Mouse (Mus musculus): Measurements from ENCODE around the gene Tle4. TPM values are rescaled to one million over a fixed set of nuclear protein-coding genes. Genes with fewer than 3 reads are reported as not detected.

The Tle4 gene
- total and polyA plus RNA-seq, 2 experiments from 2014 or later, result 3.4 to 13.8 TPM

DNA sequence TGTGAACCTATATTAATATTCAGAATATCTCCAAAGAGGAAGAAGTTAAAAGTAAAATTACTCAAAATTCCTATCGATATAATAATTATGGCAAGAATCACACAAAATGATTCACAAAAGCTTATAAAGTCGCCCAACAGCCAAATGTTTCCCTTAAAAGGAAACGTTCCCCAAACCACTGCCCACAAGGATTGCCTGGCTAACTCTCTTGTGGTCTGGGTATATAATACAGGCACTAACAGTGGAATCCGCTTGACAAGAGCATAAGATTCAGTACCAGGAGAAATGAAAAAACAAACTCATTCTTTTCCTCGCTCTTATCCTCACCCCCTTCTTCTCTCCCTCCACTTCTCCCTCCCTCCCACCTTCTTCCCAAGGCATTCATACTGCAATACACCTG lies 19.2 kb downstream of the Tle4 start:
- H3K27ac ChIP-seq (ENCODE audit: low read depth), result no peak overlapping the region
- H3K9me3 ChIP-seq (replicated peaks; ENCODE audit: control insufficient read depth, low read length), result no peaks in the 10 kb centered on the region
- no peak overlapping the region for H3K9ac ChIP-seq (replicated peaks; ENCODE audit: low read depth, low read length)
- H3K4me2 ChIP-seq (ENCODE audit: low read depth, low read length), result no peak overlapping the region
- H3K27me3 ChIP-seq (ENCODE audit: control insufficient read depth, insufficient read depth, low read length), result no peaks in the 10 kb centered on the region
- DNase-seq (ENCODE audit: low spot score), result no peak
- TF ChIP-seq EP300 (IDR thresholded peaks at IDR 0.05; ENCODE audit: low read depth) (no peak), CTCF (IDR thresholded peaks at IDR 0.05; ENCODE audit: low read depth) (no peak)
- 90% methylated on average over 5 of the region's 5 CpGs for WGBS
- H3K4me1 ChIP-seq (ENCODE audit: control insufficient read depth, insufficient read depth), result no peaks in the 10 kb centered on the region
- ATAC-seq (ENCODE audit: insufficient read depth, low read depth), result no peak
- H3K4me3 ChIP-seq (ENCODE audit: low read depth, low read length), result no peak overlapping the region
- no peaks in the 10 kb centered on the region; the same call in 1 of the 2 replicates for H3K36me3 ChIP-seq (replicated peaks; ENCODE audit: control insufficient read depth, insufficient read depth, low read length)

DNA sequence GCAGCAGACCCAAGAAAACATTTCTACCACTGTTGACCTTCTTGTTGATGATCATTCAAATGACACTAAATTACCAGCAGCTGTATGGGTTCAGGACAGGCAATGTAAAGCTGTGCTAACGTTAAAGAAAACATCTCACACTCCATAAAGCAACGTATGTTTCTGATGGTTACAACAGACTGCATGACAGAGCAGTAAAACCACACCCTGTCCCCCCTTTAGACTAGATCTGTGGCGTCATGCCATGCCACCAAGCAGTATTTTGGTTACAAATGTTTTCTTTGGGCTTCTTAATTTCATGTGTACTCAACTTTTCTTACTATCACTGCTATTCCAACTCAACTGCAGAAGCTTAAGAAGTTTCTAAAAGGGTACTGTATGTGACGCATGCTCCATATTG lies 19.8 kb downstream of the Tle4 start:
- 87% methylated on average over 4 of the region's 4 CpGs for WGBS
- Histone ChIP-seq H3K9ac (replicated peaks; ENCODE audit: low read depth, low read length) (no peak overlapping the region), H3K4me3 (ENCODE audit: low read depth, low read length) (no peak overlapping the region), H3K4me2 (ENCODE audit: low read depth, low read length) (no peak overlapping the region), H3K27me3 (ENCODE audit: control insufficient read depth, insufficient read depth, low read length) (no peaks in the 10 kb centered on the region), H3K9me3 (replicated peaks; ENCODE audit: control insufficient read depth, low read length) (no peaks in the 10 kb centered on the region), H3K36me3 (replicated peaks; ENCODE audit: control insufficient read depth, insufficient read depth, low read length) (no peaks in the 10 kb centered on the region; the same call in 1 of the 2 replicates), H3K4me1 (ENCODE audit: control insufficient read depth, insufficient read depth) (no peaks in the 10 kb centered on the region), H3K27ac (ENCODE audit: low read depth) (no peak overlapping the region)
- ATAC-seq (ENCODE audit: insufficient read depth, low read depth) (no peak), DNase-seq (ENCODE audit: low spot score) (no peak)
- TF ChIP-seq CTCF (IDR thresholded peaks at IDR 0.05; ENCODE audit: low read depth) (no peak), EP300 (IDR thresholded peaks at IDR 0.05; ENCODE audit: low read depth) (no peak)

DNA sequence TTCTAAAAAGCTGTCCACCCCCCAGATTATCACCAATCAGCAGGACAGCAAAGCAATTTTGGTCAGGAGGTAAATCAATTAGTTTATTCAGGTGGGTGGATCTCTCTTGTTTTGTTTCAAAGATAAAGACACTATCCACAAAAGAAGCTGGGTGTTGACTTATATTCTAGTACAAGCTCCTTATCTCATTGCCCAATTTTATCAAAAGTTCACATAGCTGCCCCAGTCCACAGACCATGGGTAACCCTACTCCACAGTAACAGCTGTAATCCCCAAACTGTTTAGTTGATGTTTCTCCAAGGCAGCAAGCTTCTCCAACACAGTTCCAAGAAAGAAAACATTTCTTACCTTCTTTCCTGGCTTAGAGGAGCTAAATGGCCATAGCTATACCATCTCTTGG lies 21.5 kb downstream of the Tle4 start:
- no peaks in the 10 kb centered on the region for H3K4me1 ChIP-seq (ENCODE audit: control insufficient read depth, insufficient read depth)
- no peak for ATAC-seq (ENCODE audit: insufficient read depth, low read depth)

GRCm38 (mm10) chr19:14568879-14569278 lies 29.0 kb downstream of the Tle4 start:
- no peak for TF ChIP-seq CTCF (IDR thresholded peaks at IDR 0.05; ENCODE audit: low read depth)
- TF ChIP-seq EP300 (IDR thresholded peaks at IDR 0.05; ENCODE audit: low read depth), result no peak
- DNase-seq (ENCODE audit: low spot score), result no peak
- no peaks in the 10 kb centered on the region for H3K27me3 ChIP-seq (ENCODE audit: control insufficient read depth, insufficient read depth, low read length)
- H3K4me1 ChIP-seq (ENCODE audit: control insufficient read depth, insufficient read depth), result no peaks in the 10 kb centered on the region
- H3K4me2 ChIP-seq (ENCODE audit: low read depth, low read length), result no peak overlapping the region
- H3K36me3 ChIP-seq (replicated peaks; ENCODE audit: control insufficient read depth, insufficient read depth, low read length), result no peaks in the 10 kb centered on the region
- no peaks in the 10 kb centered on the region for H3K9me3 ChIP-seq (replicated peaks; ENCODE audit: control insufficient read depth, low read length)
- ATAC-seq (ENCODE audit: insufficient read depth, low read depth), result no peak
- H3K27ac ChIP-seq (ENCODE audit: low read depth), result no peak overlapping the region
- H3K9ac ChIP-seq (replicated peaks; ENCODE audit: low read depth, low read length), result no peak overlapping the region
- H3K4me3 ChIP-seq (ENCODE audit: low read depth, low read length), result no peak overlapping the region

More for the DNA sequence above, 21.5 kb downstream of the Tle4 start:
- Histone ChIP-seq H3K27ac (ENCODE audit: low read depth) (no peak overlapping the region), H3K4me2 (ENCODE audit: low read depth, low read length) (no peak overlapping the region), H3K9me3 (replicated peaks; ENCODE audit: control insufficient read depth, low read length) (no peaks in the 10 kb centered on the region), H3K27me3 (ENCODE audit: control insufficient read depth, insufficient read depth, low read length) (no peaks in the 10 kb centered on the region), H3K9ac (replicated peaks; ENCODE audit: low read depth, low read length) (no peak overlapping the region), H3K36me3 (replicated peaks; ENCODE audit: control insufficient read depth, insufficient read depth, low read length) (no peaks in the 10 kb centered on the region; the same call in 1 of the 2 replicates), H3K4me3 (ENCODE audit: low read depth, low read length) (no peak overlapping the region)
- no peak for DNase-seq (ENCODE audit: low spot score)
- TF ChIP-seq EP300 (IDR thresholded peaks at IDR 0.05; ENCODE audit: low read depth) (no peak), CTCF (IDR thresholded peaks at IDR 0.05; ENCODE audit: low read depth) (no peak)

DNA sequence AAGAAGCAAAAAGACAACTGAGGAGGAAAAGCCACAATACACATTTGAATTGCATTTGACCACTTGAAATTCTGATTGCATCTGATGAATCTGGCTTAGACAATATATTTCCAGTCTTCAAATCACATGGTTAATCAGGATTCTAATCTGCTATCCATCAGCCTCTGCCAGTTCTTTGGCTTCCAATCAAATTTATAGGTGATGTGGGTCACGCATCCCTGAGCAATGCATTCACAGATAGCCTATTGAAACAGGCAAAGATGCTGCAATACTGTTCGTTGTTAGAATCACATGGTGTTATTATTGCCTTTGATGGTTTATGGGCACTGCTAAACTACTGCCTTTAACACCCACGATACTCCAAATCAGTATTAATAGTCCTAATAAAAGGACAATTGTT lies 30.8 kb downstream of the Tle4 start:
- WGBS, result 89% methylated on average over 3 of the region's 3 CpGs
- DNase-seq (ENCODE audit: low spot score), result no peak
- no peaks in the 10 kb centered on the region for H3K4me1 ChIP-seq (ENCODE audit: control insufficient read depth, insufficient read depth)
- H3K9me3 ChIP-seq (replicated peaks; ENCODE audit: control insufficient read depth, low read length), result no peaks in the 10 kb centered on the region
- H3K27me3 ChIP-seq (ENCODE audit: control insufficient read depth, insufficient read depth, low read length), result no peaks in the 10 kb centered on the region
- no peaks in the 10 kb centered on the region for H3K36me3 ChIP-seq (replicated peaks; ENCODE audit: control insufficient read depth, insufficient read depth, low read length)
- no peak overlapping the region for H3K9ac ChIP-seq (replicated peaks; ENCODE audit: low read depth, low read length)
- no peak overlapping the region for H3K4me3 ChIP-seq (ENCODE audit: low read depth, low read length)
- no peak overlapping the region for H3K27ac ChIP-seq (ENCODE audit: low read depth)
- no peak for ATAC-seq (ENCODE audit: insufficient read depth, low read depth)
- no peak overlapping the region for H3K4me2 ChIP-seq (ENCODE audit: low read depth, low read length)
- no peak for TF ChIP-seq CTCF (IDR thresholded peaks at IDR 0.05; ENCODE audit: low read depth)
- no peak for TF ChIP-seq EP300 (IDR thresholded peaks at IDR 0.05; ENCODE audit: low read depth)

DNA sequence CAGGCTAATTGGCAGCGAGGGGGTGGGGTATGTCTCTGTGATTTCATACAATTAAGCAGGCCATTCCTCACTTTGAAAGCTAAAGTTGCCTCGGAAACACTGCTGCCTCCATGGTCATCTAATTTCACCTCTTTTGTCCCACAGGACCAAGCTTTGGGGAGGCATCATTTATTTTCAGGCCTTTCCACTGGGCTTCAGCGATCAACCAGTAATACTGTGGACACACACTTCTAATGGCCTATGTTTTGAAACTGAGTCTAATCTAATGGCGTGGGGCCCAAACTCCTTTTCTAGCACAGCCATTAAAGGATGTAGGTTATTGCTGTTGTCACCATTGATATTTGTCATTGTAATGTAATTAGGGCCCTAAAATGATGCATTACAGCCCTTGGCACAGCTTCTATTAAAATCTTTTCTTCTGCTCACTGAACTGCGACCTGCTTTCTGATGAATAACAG lies 31.3 kb downstream of the Tle4 start:
- no peaks in the 10 kb centered on the region for H3K4me1 ChIP-seq (ENCODE audit: control insufficient read depth, insufficient read depth)
- WGBS, result 76% methylated on average over 5 of the region's 5 CpGs
- H3K9ac ChIP-seq (replicated peaks; ENCODE audit: low read depth, low read length), result no peak overlapping the region
- no peaks in the 10 kb centered on the region for H3K36me3 ChIP-seq (replicated peaks; ENCODE audit: control insufficient read depth, insufficient read depth, low read length)
- no peaks in the 10 kb centered on the region for H3K9me3 ChIP-seq (replicated peaks; ENCODE audit: control insufficient read depth, low read length)
- H3K27me3 ChIP-seq (ENCODE audit: control insufficient read depth, insufficient read depth, low read length), result no peaks in the 10 kb centered on the region
- ATAC-seq (ENCODE audit: insufficient read depth, low read depth) (no peak), DNase-seq (ENCODE audit: low spot score) (no peak)
- no peak overlapping the region for H3K27ac ChIP-seq (ENCODE audit: low read depth)
- no peak for TF ChIP-seq EP300 (IDR thresholded peaks at IDR 0.05; ENCODE audit: low read depth)
- TF ChIP-seq CTCF (IDR thresholded peaks at IDR 0.05; ENCODE audit: low read depth), result no peak
- H3K4me2 ChIP-seq (ENCODE audit: low read depth, low read length), result no peak overlapping the region
- H3K4me3 ChIP-seq (ENCODE audit: low read depth, low read length), result no peak overlapping the region

All from heart, postnatal 0 days (tissue).